Mouse (Mus musculus) heart, postnatal 4 days (tissue): ENCODE measurements around the gene Dph2. TPM values are rescaled to one million over a fixed set of nuclear protein-coding genes. Genes with fewer than 3 reads are reported as not detected.
A peak's percentile ranks its signal among the peaks of the same experiment; 100 is the strongest.

ENCODE experiments used
- DNase-seq: peaks from one replicate; pipeline ENCODE4 v3.0.0; 2021
- total RNA-seq, 2 experiments: library from RNA; stranded (reverse); gene quantifications; 2 replicates each; pipeline ENCODE4 v1.2.3; 2021

The Dph2 gene
- total RNA-seq, 2 experiments from 2014 or later: 4.1 to 5.1 TPM

GRCm38 (mm10) chr4:117912131-117912561, 20.3 kb upstream of the Dph2 start:
- no peak for DNase-seq

GRCm38 (mm10) chr4:117908834-117909453, 17.1 kb upstream of the Dph2 start:
- no peak for DNase-seq

- no peak for DNase-seq
Observed at GRCm38 (mm10) chr4:117906196-117906595, 14.4 kb upstream of the Dph2 start.

GRCm38 (mm10) chr4:117904761-117905160, 12.9 kb upstream of the Dph2 start:
- DNase-seq: no peak

- no peak for DNase-seq
Observed at GRCm38 (mm10) chr4:117904094-117904493, 12.3 kb upstream of the Dph2 start.

GRCm38 (mm10) chr4:117898111-117898510, 6.3 kb upstream of the Dph2 start:
- no peak for DNase-seq

GRCm38 (mm10) chr4:117896031-117896430, 4.2 kb upstream of the Dph2 start:
- no peak for DNase-seq

GRCm38 (mm10) chr4:117895339-117895738, 3.5 kb upstream of the Dph2 start:
- no peak for DNase-seq

- DNase-seq: no peak
Observed at GRCm38 (mm10) chr4:117894601-117895000, 2.8 kb upstream of the Dph2 start.

GRCm38 (mm10) chr4:117893376-117893775, 1.5 kb upstream of the Dph2 start:
- DNase-seq: peak; percentile 70

GRCm38 (mm10) chr4:117890750-117891149, 1.1 kb downstream of the Dph2 start:
- no peak for DNase-seq

- no peak for DNase-seq
Observed at GRCm38 (mm10) chr4:117890031-117890430, 1.8 kb downstream of the Dph2 start.

- no peak for DNase-seq
Observed at GRCm38 (mm10) chr4:117889471-117889870, 2.4 kb downstream of the Dph2 start.

- no peak for DNase-seq
Observed at GRCm38 (mm10) chr4:117887920-117888319, 3.9 kb downstream of the Dph2 start.

GRCm38 (mm10) chr4:117887133-117887532, 4.7 kb downstream of the Dph2 start, which contains the start of gene Atp6v0b:
Atp6v0b (minus strand) TSS chr4:117887333.
- peak; percentile 94 for DNase-seq

- DNase-seq: peak; percentile 30
Observed at GRCm38 (mm10) chr4:117886644-117887043, 5.2 kb downstream of the Dph2 start.

- no peak for DNase-seq
Observed at GRCm38 (mm10) chr4:117885994-117886393, 5.8 kb downstream of the Dph2 start.

- DNase-seq: no peak
Observed at GRCm38 (mm10) chr4:117885093-117885492, 6.7 kb downstream of the Dph2 start.

- no peak for DNase-seq
Observed at GRCm38 (mm10) chr4:117884146-117884545, 7.7 kb downstream of the Dph2 start.

- peak; percentile 63 for DNase-seq
Observed at GRCm38 (mm10) chr4:117882701-117883691, 8.8 kb downstream of the Dph2 start, which contains the start of gene B4galt2. B4galt2 (minus strand) TSS chr4:117883487.

- DNase-seq: no peak
Observed at GRCm38 (mm10) chr4:117878703-117879102, 13.1 kb downstream of the Dph2 start.

- DNase-seq: no peak
Observed at GRCm38 (mm10) chr4:117878301-117878700, 13.5 kb downstream of the Dph2 start.

- no peak for DNase-seq
Observed at GRCm38 (mm10) chr4:117873615-117874014, 18.2 kb downstream of the Dph2 start.
